Mouse (Mus musculus): ENCODE measurements around the gene Clybl.

Clybl gene

DNA sequence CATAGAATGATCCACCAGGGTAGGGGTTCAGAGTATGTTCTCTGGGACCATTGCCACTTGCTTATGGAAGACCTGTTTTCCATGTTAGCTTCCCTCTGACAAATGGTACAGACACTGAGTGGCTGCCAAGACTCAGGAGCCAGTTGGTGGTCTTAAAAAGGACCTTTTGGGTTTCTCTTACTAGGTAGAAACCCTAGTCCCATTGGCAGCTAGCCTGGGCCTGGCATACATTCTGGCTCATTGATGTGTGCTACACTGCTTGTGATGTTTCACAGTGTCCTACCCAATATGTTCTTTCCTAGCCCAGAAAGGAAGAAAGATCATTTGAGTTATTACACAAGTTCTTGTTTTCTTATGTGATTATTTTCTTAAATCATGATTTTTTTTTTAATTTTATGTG is 69.8 kb downstream of the Clybl start:
- no peak for DNase-seq

- DNase-seq = no peak
These were observed 74.2 kb downstream of the Clybl start for GRCm38 (mm10) chr14:122255562-122256260.

DNA sequence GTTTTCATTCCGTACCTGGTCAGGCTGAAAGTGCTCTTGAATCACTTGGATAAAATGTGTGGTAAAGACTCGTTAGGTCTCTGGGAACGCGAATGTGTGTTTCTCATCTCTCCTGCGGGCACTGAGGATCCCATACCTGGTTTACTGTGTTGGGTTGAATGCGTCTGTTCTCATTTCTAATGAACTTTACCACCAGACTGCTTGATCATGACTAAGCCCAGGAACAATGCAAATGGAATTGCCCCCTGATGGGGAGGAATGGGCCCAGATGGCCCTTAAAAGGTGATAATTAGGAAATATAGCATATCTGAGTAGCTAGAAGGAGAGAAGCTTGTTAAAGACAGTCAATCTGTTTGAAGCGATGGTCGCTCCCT is 74.7 kb downstream of the Clybl start:
- no peak for DNase-seq

DNA sequence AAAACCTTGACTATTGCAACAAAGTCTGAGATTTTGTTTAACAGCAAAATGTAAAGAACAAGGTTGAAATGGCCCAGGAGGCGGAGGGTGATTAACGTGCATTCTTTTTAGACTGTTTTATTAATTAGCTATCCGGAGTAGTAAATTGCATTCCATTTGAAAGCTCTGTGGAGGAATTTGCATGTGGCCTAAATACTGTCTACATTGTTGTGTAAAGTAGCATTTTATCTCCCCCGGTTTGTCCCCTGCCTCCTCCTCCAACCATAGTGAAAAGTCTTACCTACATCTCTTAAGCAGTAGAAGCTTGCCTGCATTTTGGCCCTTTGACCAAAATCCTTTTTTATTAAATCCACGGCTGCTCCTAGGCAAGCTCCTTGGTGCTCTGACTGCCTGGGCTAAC is 76.8 kb downstream of the Clybl start:
- DNase-seq = no peak

DNA sequence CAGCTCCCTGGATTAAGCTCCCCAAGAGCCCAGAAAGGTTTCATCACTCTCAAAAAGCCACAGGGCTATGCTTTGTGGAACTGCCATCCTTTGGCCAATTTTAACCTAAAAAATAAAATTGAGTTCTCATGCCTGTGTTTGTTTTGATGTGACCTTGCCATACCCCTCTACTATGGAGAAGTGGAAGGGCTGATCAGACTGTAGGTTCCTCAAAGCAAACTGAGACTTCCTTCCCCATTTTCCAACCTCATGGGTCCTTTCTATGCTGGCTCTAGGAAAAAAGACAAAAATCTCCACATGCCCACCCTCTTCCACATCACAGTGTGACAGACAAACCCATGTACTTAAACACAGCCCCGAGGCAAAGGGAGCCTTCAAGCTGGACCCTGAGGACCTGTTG is 79.7 kb downstream of the Clybl start:
- no peak for DNase-seq

DNA sequence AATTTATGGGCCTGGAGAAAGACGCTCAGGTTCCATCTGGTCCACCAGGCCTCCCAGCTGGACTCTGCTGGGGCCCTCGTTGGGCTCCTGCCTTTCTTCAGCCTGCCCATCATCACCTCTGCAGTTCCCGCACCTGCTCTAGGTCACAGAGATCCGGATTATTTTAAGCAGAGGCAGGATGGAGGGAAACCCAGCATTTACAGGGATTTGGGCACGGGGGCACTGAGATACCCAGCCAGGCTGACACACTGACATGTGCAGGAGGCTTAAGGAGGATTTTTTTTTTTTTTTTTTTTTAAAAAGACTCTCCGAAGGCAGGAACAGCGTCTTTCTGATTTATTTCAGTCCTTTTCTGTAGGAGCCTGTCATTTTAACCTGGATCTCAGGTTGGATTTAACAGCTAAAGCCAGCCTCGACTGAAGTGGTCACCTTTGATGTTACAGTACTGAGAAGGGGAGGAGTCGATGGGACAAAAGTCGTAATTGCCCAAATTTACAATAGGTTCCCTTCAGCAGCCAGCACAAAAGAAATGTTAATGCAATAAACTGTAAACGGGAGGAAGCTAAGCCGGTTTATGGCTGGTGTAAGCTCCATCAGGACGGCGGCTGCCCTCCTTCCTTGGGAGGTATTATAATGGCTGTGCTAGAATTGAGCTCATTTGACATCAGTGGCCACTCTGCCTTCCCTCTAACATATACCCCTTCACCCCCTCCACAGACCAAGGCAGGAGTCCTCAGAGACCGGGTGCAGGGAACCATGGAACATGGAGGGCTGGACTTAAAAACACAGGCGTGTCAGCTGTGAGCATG is 81.6 kb downstream of the Clybl start:
- no peak for DNase-seq

- no peak for DNase-seq
These were observed 83.7 kb downstream of the Clybl start for GRCm38 (mm10) chr14:122265214-122265613.

- no peak for DNase-seq
These were observed 86.1 kb downstream of the Clybl start for GRCm38 (mm10) chr14:122267590-122267989.

DNA sequence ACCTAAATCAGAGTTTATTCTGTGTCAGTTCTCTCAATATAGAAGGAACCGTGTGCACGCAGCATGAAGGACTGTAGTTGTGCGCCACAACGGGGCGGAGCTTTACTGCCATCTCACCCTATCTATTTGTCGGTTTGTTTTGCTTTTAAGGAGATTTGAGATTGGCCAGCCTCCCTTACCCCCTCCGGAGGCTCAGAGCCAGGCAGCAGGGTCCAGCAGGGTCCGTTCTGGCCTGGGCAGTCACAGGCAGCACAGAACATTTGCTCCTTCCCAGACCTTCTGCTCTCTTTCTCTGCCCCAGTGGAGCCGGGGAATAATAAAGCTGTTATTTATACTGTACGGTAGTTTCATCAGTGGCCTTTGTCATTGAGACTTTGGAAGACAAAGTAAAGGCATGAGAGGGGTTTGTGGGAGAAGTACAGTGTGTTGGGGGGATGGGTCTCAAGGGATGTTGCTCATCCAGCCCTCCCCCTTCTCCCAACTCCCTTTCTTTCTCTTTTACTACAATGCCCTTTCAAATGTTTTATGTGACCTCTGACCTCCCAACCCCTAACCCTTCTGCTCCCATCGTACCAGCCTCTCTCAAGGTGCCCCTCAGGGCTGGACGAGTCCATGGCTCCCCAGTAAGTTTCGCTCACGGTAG is 89.7 kb downstream of the Clybl start:
- no peak for DNase-seq

DNA sequence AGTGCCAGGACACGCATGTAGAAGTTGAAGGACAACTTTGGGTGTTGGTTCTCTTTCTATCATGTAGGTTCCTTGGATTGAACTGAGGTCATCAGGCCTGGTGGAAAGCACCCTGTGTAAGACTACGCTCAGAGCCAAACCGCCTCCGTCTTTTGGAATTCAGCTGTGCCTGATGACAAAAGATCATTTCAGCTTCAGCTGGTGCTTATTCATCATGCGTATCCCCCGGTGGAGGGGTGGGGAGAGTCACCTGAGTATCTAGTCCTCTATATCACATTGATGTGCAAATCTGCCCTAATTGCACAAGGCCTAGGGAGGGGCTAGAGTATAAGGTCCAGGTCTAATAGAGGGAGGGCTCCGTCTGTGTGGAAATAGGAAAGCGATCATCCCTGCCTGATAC is 95.6 kb downstream of the Clybl start:
- no peak for DNase-seq

GRCm38 (mm10) chr14:122279462-122280308 is 98.2 kb downstream of the Clybl start:
- no peak for DNase-seq

DNA sequence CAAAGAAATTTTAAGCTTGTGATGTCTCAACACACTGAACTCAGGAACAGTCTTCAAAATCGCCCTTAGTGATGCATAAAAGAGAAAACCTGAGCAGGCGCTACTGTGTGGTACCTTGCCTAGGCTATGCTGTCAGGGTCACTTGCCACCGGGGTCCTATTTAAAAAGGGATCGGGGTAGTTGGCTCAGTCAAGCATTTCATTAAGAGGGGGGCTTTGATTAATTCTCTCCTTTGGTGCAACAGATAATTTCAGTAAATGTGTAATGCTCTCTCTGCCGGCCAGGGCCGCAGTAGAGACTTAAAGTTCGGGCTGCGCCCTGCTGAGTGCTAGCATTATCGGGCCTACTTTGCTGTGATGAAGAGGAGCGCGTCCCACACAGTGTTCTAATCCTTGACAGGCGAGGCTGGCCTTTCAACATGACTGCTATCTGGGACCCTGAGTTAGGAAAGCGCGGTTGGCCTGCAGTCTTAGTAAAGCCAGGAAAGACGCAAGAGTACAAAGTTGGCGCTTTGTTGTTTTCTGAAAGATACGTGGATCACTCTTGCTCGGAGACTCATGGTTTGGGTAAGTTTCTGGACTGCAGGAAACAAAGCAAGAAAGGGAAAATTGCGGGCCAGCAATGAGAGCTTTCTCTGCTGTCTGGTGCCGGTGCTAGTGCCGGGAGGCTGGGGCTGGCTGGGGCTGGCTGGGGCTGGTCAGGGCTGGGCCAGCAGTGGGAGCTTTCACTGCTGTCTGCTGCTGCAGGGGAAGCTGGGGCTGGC is 99.0 kb downstream of the Clybl start:
- DNase-seq = no peak

GRCm38 (mm10) chr14:122281072-122281634 is 99.6 kb downstream of the Clybl start:
- no peak for DNase-seq

DNA sequence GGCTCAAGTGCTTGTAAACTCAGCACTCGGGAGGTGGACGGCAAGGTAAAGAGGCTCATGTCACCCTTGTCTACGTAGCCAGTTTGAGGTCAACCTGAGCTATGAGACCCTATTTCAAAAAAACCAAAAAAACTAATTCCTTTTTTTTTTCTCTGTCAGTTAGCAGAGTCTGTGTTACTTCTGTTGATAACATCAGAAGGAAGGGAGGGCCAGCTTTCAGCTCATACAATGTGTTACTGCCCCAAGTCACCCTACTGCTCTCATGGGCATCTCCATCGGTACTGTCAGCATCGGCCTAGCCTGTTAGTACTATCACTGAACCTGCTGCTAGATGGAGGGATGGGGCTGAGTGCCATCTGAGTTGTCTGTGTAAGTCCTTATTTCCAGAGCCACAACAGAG is 102.5 kb downstream of the Clybl start:
- no peak for DNase-seq

GRCm38 (mm10) chr14:122296399-122296798 is 114.9 kb downstream of the Clybl start:
- DNase-seq = no peak

- DNase-seq = no peak
These were observed 115.4 kb downstream of the Clybl start for GRCm38 (mm10) chr14:122296864-122297263.

DNA sequence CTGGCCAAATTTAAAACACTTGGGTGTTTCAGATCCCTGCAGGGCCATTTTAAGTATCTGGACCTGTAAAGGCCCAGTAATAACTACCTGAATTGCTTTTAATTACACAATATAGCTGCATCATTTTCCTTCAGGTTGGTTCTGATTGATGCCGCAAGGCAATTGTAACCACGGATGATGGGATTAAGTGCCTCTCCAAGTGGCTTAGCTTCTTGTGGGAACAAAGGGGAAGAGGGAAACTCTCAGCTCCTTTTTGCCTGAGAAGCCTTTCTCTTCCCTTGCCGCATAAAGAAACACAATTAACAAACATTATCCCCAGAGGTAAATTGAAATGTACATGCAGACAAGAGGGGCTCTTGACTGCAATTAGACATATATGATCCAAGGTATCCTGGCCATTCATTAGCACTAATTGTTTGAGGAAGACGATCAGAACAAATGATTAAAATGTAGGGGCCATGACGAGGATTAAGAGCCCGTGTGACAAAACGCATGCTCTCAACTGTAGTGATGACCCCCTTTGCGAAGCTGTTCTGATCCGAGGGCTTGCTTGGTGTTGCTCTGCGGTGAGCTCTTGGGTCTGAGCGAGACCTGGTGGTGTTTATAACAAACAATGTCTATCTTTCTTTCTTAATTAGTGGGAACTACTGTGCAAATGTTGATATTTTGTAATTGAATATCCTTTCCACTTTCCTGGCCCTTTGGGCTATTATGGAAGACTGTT is 116.0 kb downstream of the Clybl start:
- no peak for DNase-seq

DNA sequence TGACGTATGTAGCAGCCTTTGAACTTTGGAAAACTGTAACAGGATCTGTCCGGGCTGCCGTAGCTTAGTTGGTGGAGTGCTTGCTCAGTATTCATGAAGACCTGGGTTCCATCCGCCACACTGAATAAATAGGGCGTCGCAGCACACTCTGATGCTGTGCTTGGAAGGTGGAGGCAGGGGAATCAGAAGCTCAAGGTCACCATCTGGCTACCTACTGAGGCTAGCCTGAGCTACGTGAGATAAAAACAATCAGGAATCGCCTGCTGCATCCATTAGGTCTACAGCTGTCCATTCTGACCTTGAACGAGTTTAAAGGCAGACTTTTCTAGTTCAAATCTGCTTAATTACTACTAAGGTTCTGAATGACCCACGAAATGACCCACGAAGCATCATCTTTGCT is 118.8 kb downstream of the Clybl start:
- DNase-seq = no peak

- no peak for DNase-seq
These were observed 122.3 kb downstream of the Clybl start for GRCm38 (mm10) chr14:122303821-122304220.

GRCm38 (mm10) chr14:122305132-122305531 is 123.6 kb downstream of the Clybl start:
- no peak for DNase-seq

GRCm38 (mm10) chr14:122312415-122312814 is 130.9 kb downstream of the Clybl start:
- DNase-seq = peak; percentile 30
